Comparison of ENCODE assay signal across 12 mouse cellular contexts in the genomic region with DNA sequence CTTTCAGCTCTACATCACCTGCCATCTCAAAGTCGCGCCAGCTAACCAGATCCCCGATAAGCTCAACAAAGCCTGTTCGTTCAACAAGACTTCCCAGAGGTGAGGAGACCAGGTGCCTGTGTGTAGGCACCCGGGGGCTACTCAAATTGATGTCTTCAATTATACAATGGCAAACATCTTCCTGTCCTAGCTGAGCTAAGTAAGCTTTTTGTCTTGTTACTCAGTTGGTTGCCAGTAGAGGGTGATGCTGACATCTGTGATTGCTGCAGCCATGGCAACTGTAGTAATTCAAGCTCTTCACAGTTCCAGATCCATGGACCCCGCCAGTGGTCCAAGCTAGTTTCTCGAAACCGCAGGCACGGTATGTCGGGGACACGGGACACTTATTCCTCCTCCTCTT. TPM values are rescaled to one million over a fixed set of nuclear protein-coding genes. Genes with fewer than 3 reads are reported as not detected.
DNase-seq lines count a peak whose midpoint lies in the region; ATAC-seq and TF ChIP-seq lines count a peak whose summit lies in the region.
"Had no signal": no experiment of that assay in that cellular context is flagged by ENCODE, and none has a peak within 500 bp of the region (broad histone marks: within the 10 kb centered on the region; RNA-seq: fewer than 3 reads in every experiment).

No protein-coding gene starts in this region.

- intact Hi-C loops in gastrocnemius, adult 2 months (cut with DNase I): no loop called here

- no peak for DNase-seq in gastrocnemius, adult 2 months
- no peak for DNase-seq in gastrocnemius, postnatal 4 days (ENCODE audit: low spot score in 2 of 2)
- DNase-seq in liver, embryonic 14.5 days (ENCODE audit: low read depth in 3 of 3, low spot score in 3 of 3): no peak
- no peak for DNase-seq in liver, embryonic 11.5 days (ENCODE audit: low spot score)
- DNase-seq in embryo, embryonic 11 days: peak; percentile 46
- DNase-seq in ovary, postnatal 14 days (ENCODE audit: low spot score): no peak
- DNase-seq: cerebellum, postnatal 14 days; gastrocnemius, postnatal 14 days had no signal

- H3K4me3 ChIP-seq in gastrocnemius, adult 2 months: no peak overlapping the region
- H3K4me3 ChIP-seq in liver, embryonic 14.5 days (ENCODE audit: insufficient read depth in 1 of 2, low read depth in 2 of 2, low read length in 2 of 2): no peak overlapping the region
- no peak overlapping the region for H3K4me3 ChIP-seq in liver, embryonic 11.5 days (ENCODE audit: low read depth, low read length)
- no peak overlapping the region for H3K4me3 ChIP-seq in forebrain, embryonic 12.5 days (replicated peaks)

- H3K27me3 ChIP-seq in liver, embryonic 14.5 days (ENCODE audit: control insufficient read depth, insufficient read depth, low read length): no peaks in the 10 kb centered on the region
- H3K27me3 ChIP-seq in liver, embryonic 11.5 days (replicated peaks; ENCODE audit: control insufficient read depth, insufficient read depth, low read length): no peaks in the 10 kb centered on the region
- H3K27me3 ChIP-seq in forebrain, embryonic 12.5 days: no peaks in the 10 kb centered on the region

- 48% methylated on average over 11 of the region's 11 CpGs for WGBS in liver, embryonic 14.5 days (ENCODE audit: insufficient replicate concordance)
- WGBS in liver, embryonic 11.5 days: 54% methylated on average over 11 of the region's 11 CpGs
- WGBS in forebrain, embryonic 12.5 days: 66% methylated on average over 11 of the region's 11 CpGs

- no peak for TF ChIP-seq EP300 in liver, embryonic 14.5 days (IDR thresholded peaks at IDR 0.05; ENCODE audit: low read depth)

- H3K9me3 ChIP-seq in liver, embryonic 14.5 days (ENCODE audit: control insufficient read depth, low read length): no peaks in the 10 kb centered on the region
- H3K9me3 ChIP-seq in liver, embryonic 11.5 days (ENCODE audit: control insufficient read depth, low read length): no peaks in the 10 kb centered on the region
- no peaks in the 10 kb centered on the region for H3K9me3 ChIP-seq in forebrain, embryonic 12.5 days

- H3K27ac ChIP-seq in gastrocnemius, adult 2 months: no peak overlapping the region
- no peak overlapping the region for H3K27ac ChIP-seq in liver, embryonic 14.5 days
- H3K27ac ChIP-seq in liver, embryonic 11.5 days (ENCODE audit: low read depth, low read length): no peak overlapping the region
- H3K27ac ChIP-seq in forebrain, embryonic 12.5 days: no peak overlapping the region

- peak; percentile 29; the same call in 1 of the 2 replicates for TF ChIP-seq CTCF in gastrocnemius, adult 2 months (IDR thresholded peaks at IDR 0.05)
- peak; percentile 43 for TF ChIP-seq CTCF in liver, embryonic 14.5 days (IDR thresholded peaks at IDR 0.05; ENCODE audit: low read depth)

- H3K9ac ChIP-seq in liver, embryonic 14.5 days (replicated peaks): no peak overlapping the region
- H3K9ac ChIP-seq in liver, embryonic 11.5 days (ENCODE audit: low read depth, low read length): no peak overlapping the region
- H3K9ac ChIP-seq in forebrain, embryonic 12.5 days: no peak overlapping the region

- no peak for ATAC-seq in liver, embryonic 14.5 days (ENCODE audit: insufficient read depth)
- ATAC-seq in liver, embryonic 11.5 days (replicated peaks; ENCODE audit: low FRiP score): no peak
- peak; percentile 37 for ATAC-seq in CD4-positive, CD25-positive, alpha-beta regulatory T cell, adult 4 months
- ATAC-seq in forebrain, embryonic 12.5 days (ENCODE audit: low FRiP score): no peak

- H3K36me3 ChIP-seq in liver, embryonic 14.5 days (replicated peaks; ENCODE audit: control insufficient read depth, insufficient read depth, low read depth): no peaks in the 10 kb centered on the region
- no peaks in the 10 kb centered on the region for H3K36me3 ChIP-seq in liver, embryonic 11.5 days (ENCODE audit: control insufficient read depth, insufficient read depth, low read length)
- H3K36me3 ChIP-seq in forebrain, embryonic 12.5 days (replicated peaks): no peaks in the 10 kb centered on the region

- H3K4me1 ChIP-seq in liver, embryonic 14.5 days (replicated peaks; ENCODE audit: control insufficient read depth in 2 of 2, insufficient read depth in 2 of 2, low read length in 1 of 2): no peaks in the 10 kb centered on the region
- H3K4me1 ChIP-seq in liver, embryonic 11.5 days (replicated peaks; ENCODE audit: control insufficient read depth, insufficient read depth, low read length): no peaks in the 10 kb centered on the region
- H3K4me1 ChIP-seq in forebrain, embryonic 12.5 days: no peaks in the 10 kb centered on the region

- H3K4me2 ChIP-seq in liver, embryonic 14.5 days (ENCODE audit: low read depth): no peak overlapping the region
- no peak overlapping the region for H3K4me2 ChIP-seq in liver, embryonic 11.5 days
- no peak overlapping the region for H3K4me2 ChIP-seq in forebrain, embryonic 12.5 days

RNA-seq across cellular contexts. Expression of gene Zp3, which starts 7.3 kb away (rescaled TPM):
- not detected for total RNA-seq in gastrocnemius, adult 2 months (2021)
- total RNA-seq in gastrocnemius, postnatal 4 days (2021): not detected
- 0.03 TPM in 1 of 2 replicates, not detected in the other for polyA plus RNA-seq in liver, embryonic 14.5 days (2012; rRNA removed)
- not detected in 2 replicates for polyA plus RNA-seq in liver, embryonic 14.5 days (2014; fragmentation: Nextera tagmentation; extraction: Ambion mirVana)
- polyA plus RNA-seq in liver, embryonic 11.5 days (2014; fragmentation: Nextera tagmentation; extraction: Ambion mirVana): not detected in 2 replicates
- polyA plus RNA-seq in CD4-positive, CD25-positive, alpha-beta regulatory T cell, adult 4 months (2017; shearing (Covaris generic)): not detected
- 0.28 TPM in 1 of 2 replicates, not detected in the other for polyA plus RNA-seq in forebrain, embryonic 12.5 days (2016; fragmentation: Nextera tagmentation; extraction: Ambion mirVana)
- total RNA-seq: gastrocnemius, postnatal 14 days; layer of hippocampus, postnatal 36 days had no signal

RNA-seq across cellular contexts. Expression of gene Dtx2, which starts 7.4 kb away (rescaled TPM):
- 1 to 10 TPM; 6.5 to 8.2 TPM for total RNA-seq in gastrocnemius, adult 2 months (2021)
- total RNA-seq in gastrocnemius, postnatal 4 days (2021): 10 to 100 TPM; 12.9 to 14.4 TPM
- polyA plus RNA-seq in liver, embryonic 14.5 days (2012; rRNA removed): 3.4 and 5.0 TPM in 2 replicates
- 5.1 and 5.4 TPM in 2 replicates for polyA plus RNA-seq in liver, embryonic 14.5 days (2014; fragmentation: Nextera tagmentation; extraction: Ambion mirVana)
- 20.0 and 20.3 TPM in 2 replicates for polyA plus RNA-seq in liver, embryonic 11.5 days (2014; fragmentation: Nextera tagmentation; extraction: Ambion mirVana)
- 10 to 100 TPM in 1 of 2 experiments, 1 to 10 TPM in 1; 7.9 to 14.1 TPM for polyA plus RNA-seq in CD4-positive, CD25-positive, alpha-beta regulatory T cell, adult 4 months (2017; shearing (Covaris generic))
- 29.7 and 32.9 TPM in 2 replicates for polyA plus RNA-seq in forebrain, embryonic 12.5 days (2016; fragmentation: Nextera tagmentation; extraction: Ambion mirVana)

RNA-seq across cellular contexts. Expression of gene Ssc4d, which starts 12.9 kb away (rescaled TPM):
- under 1 TPM; 0.22 to 0.59 TPM for total RNA-seq in gastrocnemius, adult 2 months (2021)
- total RNA-seq in gastrocnemius, postnatal 4 days (2021): 1 to 10 TPM; 1.3 to 1.6 TPM
- polyA plus RNA-seq in liver, embryonic 14.5 days (2012; rRNA removed): 2.3 and 2.8 TPM in 2 replicates
- polyA plus RNA-seq in liver, embryonic 14.5 days (2014; fragmentation: Nextera tagmentation; extraction: Ambion mirVana): 1.5 and 2.1 TPM in 2 replicates
- 3.0 and 3.1 TPM in 2 replicates for polyA plus RNA-seq in liver, embryonic 11.5 days (2014; fragmentation: Nextera tagmentation; extraction: Ambion mirVana)
- polyA plus RNA-seq in CD4-positive, CD25-positive, alpha-beta regulatory T cell, adult 4 months (2017; shearing (Covaris generic)): 1 to 10 TPM; 1.3 to 2.3 TPM
- 1.1 and 1.7 TPM in 2 replicates for polyA plus RNA-seq in forebrain, embryonic 12.5 days (2016; fragmentation: Nextera tagmentation; extraction: Ambion mirVana)

RNA-seq across cellular contexts. Expression of gene Upk3b, which starts 51.0 kb away (rescaled TPM):
- not detected for total RNA-seq in gastrocnemius, adult 2 months (2021)
- total RNA-seq in gastrocnemius, postnatal 4 days (2021): under 1 TPM; 0.10 to 0.23 TPM
- polyA plus RNA-seq in liver, embryonic 14.5 days (2012; rRNA removed): 2.0 and 2.5 TPM in 2 replicates
- 2.1 and 2.4 TPM in 2 replicates for polyA plus RNA-seq in liver, embryonic 14.5 days (2014; fragmentation: Nextera tagmentation; extraction: Ambion mirVana)
- 15.2 and 16.6 TPM in 2 replicates for polyA plus RNA-seq in liver, embryonic 11.5 days (2014; fragmentation: Nextera tagmentation; extraction: Ambion mirVana)
- not detected for polyA plus RNA-seq in CD4-positive, CD25-positive, alpha-beta regulatory T cell, adult 4 months (2017; shearing (Covaris generic))
- polyA plus RNA-seq in forebrain, embryonic 12.5 days (2016; fragmentation: Nextera tagmentation; extraction: Ambion mirVana): not detected in 2 replicates
- total RNA-seq: gastrocnemius, postnatal 14 days; layer of hippocampus, postnatal 36 days; megakaryocyte, adult 5-6 weeks had no signal

RNA-seq across cellular contexts. Expression of gene Ywhag, which starts 52.8 kb away (rescaled TPM):
- total RNA-seq in gastrocnemius, adult 2 months (2021): 100 to 1,000 TPM; 289 to 303 TPM
- total RNA-seq in gastrocnemius, postnatal 4 days (2021): 100 to 1,000 TPM; 340 to 349 TPM
- 21.7 and 25.9 TPM in 2 replicates for polyA plus RNA-seq in liver, embryonic 14.5 days (2012; rRNA removed)
- 26.3 and 30.1 TPM in 2 replicates for polyA plus RNA-seq in liver, embryonic 14.5 days (2014; fragmentation: Nextera tagmentation; extraction: Ambion mirVana)
- polyA plus RNA-seq in liver, embryonic 11.5 days (2014; fragmentation: Nextera tagmentation; extraction: Ambion mirVana): 97.3 and 99.8 TPM in 2 replicates
- polyA plus RNA-seq in CD4-positive, CD25-positive, alpha-beta regulatory T cell, adult 4 months (2017; shearing (Covaris generic)): 10 to 100 TPM; 29.6 to 47.8 TPM
- polyA plus RNA-seq in forebrain, embryonic 12.5 days (2016; fragmentation: Nextera tagmentation; extraction: Ambion mirVana): 410 and 460 TPM in 2 replicates
